Comparison of ENCODE assay signal across 15 mouse cellular contexts in the genomic region with DNA sequence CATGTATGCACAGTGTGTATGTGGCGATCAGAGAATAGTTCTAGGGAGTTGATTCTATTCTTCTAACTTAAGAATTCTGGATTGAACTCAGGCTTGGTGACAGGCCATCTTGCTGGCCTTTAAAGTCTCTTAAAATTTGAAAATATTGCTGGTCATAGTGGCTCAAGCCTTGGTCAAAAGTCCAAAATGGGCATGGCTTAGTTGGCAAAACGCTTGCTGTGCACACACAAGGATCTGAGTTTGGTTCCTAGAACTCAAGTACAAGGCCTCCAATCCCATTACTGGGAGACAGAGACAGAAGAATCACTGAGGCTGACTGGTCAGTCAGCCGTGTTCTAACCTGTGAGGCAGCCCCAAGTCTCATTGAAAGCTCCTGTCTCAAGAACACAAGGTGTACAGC.
"Had no signal": no experiment of that assay in that cellular context is flagged by ENCODE, and none has a peak within 500 bp of the region (broad histone marks: within the 10 kb centered on the region; RNA-seq: fewer than 3 reads in every experiment).

No protein-coding gene starts in this region.

- DNase-seq: lung, adult 2 months; lung, postnatal 14 days; lung, postnatal 36 days; right cerebral cortex, postnatal 14 days; thymus, adult 2 months; thymus, postnatal 25 days; thymus, postnatal 4 days had no signal

- H3K4me3 ChIP-seq: lung, embryonic 15.5 days; megakaryocyte, embryonic 14.5 days; midbrain, embryonic 13.5 days; midbrain, embryonic 15.5 days; neural tube, embryonic 12.5 days; stomach, embryonic 15.5 days had no signal

- H3K27ac ChIP-seq: lung, embryonic 15.5 days; macrophage; midbrain, embryonic 13.5 days; midbrain, embryonic 15.5 days; neural tube, embryonic 12.5 days; stomach, embryonic 15.5 days; stomach, postnatal 0 days had no signal
